Mouse (Mus musculus) lung, postnatal 10 days (tissue): ENCODE measurements around the gene Dmgdh.

Experiments used
- DNase-seq: peaks from one replicate; pipeline ENCODE4 v3.0.0; 2021

Dmgdh gene

GRCm38 (mm10) chr13:93773704-93774315 is 99.6 kb downstream of the Dmgdh start:
- DNase-seq: no peak

DNA sequence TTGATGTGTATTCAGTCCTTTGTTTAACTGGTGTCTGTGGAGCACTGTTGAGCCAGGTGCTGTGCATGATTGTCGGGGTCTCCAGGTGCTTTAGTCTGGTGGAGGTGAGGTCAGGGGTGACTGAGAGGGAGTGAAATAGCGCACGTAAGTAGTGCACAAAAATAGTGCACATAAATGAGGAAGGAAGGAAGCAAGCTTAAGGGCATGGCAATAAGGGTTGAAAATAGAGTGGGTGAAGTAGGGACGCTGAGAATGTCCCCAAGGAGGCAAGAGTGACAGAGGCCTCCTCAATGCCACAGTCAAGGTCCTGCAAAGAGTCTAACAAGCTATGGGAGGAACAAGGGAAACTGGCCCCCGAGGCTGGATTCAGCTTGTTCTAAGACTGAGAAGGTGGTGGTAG is 108.6 kb downstream of the Dmgdh start:
- no peak for DNase-seq

- no peak for DNase-seq
Measured at GRCm38 (mm10) chr13:93785329-93785728, 111.1 kb downstream of the Dmgdh start.

- DNase-seq: no peak
Measured at GRCm38 (mm10) chr13:93786051-93786450, 111.8 kb downstream of the Dmgdh start.

- DNase-seq: peak; percentile 53
Measured at GRCm38 (mm10) chr13:93787647-93788046, 113.4 kb downstream of the Dmgdh start.

DNA sequence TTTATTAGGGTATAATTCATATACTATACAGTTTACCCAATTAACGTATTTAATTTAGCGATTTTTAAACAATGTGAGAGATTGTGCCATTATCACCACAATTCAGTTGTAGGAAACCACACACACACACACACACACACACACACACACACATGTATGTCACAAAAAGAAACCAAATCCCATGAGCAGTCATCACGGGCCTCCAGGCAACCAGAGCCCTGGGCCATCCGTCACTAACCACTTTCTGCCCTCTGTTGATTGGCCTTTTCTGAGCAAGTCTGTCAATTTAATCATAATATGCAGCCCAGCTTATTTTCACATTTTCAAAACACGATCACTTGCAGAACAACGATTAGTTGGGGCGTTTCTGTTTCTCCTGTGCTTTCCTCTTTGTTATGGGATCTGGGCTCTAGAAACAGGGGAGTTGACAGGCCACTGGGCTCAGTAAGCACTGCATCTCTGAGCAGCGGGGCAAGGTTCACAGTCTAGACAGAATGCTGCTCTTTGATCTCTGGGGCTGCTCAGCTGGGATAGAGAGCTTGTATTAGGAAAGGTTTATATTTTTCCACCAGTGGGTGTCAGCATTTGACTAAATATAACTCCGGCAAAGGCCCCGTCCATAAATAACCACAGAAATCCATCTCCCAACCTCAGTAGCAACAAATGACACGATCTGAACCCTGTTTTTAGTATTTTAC is 118.9 kb downstream of the Dmgdh start:
- DNase-seq: peak; percentile 76

DNA sequence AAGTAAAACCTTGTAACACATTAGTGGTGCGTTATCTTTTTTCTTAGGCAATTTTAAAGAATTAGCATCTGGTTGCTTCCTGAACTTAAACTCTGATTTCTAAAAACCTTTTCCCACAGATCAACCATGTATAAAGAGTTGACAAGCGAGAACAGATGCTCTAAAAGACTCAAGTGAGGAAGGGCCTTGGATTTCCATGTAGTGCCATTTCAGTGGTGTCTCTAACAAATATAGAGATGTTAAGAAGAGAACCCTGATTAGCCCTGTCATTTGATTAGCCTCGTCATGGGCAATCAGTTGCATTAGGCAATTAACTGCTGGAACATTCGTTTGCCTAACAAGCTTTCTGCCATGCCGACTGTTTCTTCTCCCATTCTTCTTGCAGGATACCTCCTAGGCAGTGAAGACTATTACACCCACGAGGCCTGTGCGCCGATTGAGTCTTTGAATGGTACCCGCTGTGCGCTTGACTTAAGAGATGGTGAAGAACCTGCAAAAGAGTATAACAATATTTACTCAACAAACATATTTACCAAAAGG is 119.5 kb downstream of the Dmgdh start:
- no peak for DNase-seq

DNA sequence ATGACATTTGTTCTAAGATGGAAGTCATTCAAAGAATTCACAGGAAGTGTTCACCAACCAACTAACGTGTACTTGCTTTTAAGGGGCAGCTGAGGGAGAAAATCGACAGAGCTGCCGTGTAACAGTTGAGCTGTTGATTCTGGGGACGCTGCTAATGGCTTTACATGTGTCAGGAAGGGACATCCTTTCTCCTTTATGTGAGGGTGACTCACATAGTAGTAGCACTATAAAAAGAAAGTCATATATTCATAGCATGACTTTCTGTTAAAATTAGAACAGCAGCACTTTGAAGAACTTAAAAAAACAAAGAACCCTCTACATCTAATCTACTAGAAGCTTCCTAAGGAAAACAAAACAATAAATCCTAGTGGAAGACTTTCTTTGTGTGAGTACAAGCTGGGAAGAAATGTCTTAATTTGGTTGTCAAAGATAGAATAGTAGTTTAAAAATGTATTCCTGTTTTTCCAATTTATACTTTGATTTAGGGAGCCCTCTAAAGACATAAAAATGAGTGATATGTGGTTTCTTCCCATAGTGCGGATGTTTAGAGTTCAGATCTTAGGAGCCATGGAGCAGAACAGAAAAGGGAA is 122.9 kb downstream of the Dmgdh start:
- no peak for DNase-seq
